Mouse (Mus musculus): Measurements from ENCODE around the gene Rpl5.
"Not testable (repeated sequence)": the region's sequence is repeated elsewhere in the genome, so short reads cannot be mapped to it uniquely, and the experiment has no call there.

DNA sequence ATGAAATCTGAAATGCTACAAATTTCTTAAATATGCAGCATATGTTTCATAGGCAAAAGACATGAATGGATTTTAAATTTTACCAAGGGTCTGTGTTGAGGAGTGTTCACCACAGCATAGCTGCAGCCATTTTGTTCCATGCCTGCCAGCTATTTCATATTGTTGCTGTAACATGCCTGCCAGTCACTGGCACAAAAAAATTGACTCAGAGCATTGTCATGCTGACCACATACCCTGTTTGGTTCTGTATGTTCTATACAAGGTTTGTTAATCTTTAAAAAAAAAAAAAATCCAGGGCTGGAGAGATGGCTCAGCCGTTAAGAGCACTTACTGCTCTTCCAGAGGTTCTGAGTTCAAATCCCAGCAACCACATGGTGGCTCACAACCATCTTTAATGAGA lies 38.2 kb downstream of the Rpl5 start:
- not testable (repeated sequence) for TF ChIP-seq EP300 (IDR thresholded peaks at IDR 0.05; ENCODE audit: insufficient read depth, low read depth, low read length); POLR2A (IDR thresholded peaks at IDR 0.05; ENCODE audit: insufficient read depth, low read depth, low read length); CTCF (IDR thresholded peaks at IDR 0.05)

All from heart, adult 2 months (tissue).